Mouse (Mus musculus): Measurements from ENCODE around the gene Galk1.

GRCm38 (mm10) chr11:116008411-116008810 is 4.1 kb downstream of the Galk1 start:
- TF ChIP-seq CTCF (IDR thresholded peaks at IDR 0.05; ENCODE audit: borderline replicate concordance, control insufficient read depth, extremely low read depth, insufficient read depth, low read length, poor library complexity) = no peak
- no peak for TF ChIP-seq POLR2A (IDR thresholded peaks at IDR 0.05; ENCODE audit: control insufficient read depth, extremely low read depth, insufficient read depth, low read length, poor library complexity)

Data from thymus, adult 2 months (tissue).